Mouse (Mus musculus): ENCODE measurements around the gene 1700016H13Rik. TPM values are rescaled to one million over a fixed set of nuclear protein-coding genes. Genes with fewer than 3 reads are reported as not detected.
A peak's percentile ranks its signal among the peaks of the same experiment; 100 is the strongest.

The 1700016H13Rik gene
- total and polyA plus RNA-seq, 2 experiments from 2014 or later: 0.24 to 0.33 TPM

- no peak overlapping the region for H3K4me3 ChIP-seq (ENCODE audit: low read depth, low read length)
- no peaks in the 10 kb centered on the region for H3K36me3 ChIP-seq (ENCODE audit: insufficient read depth)
- no peak overlapping the region for H3K27ac ChIP-seq (ENCODE audit: low read depth, low read length)
- TF ChIP-seq CTCF (IDR thresholded peaks at IDR 0.05; ENCODE audit: low read depth): no peak
- H3K27me3 ChIP-seq (ENCODE audit: insufficient read depth, low read length): peaks cover 14% of the 10 kb centered on the region
- no peak overlapping the region for H3K4me2 ChIP-seq (ENCODE audit: low read depth)
- H3K9ac ChIP-seq: no peak overlapping the region
- no peaks in the 10 kb centered on the region for H3K9me3 ChIP-seq (ENCODE audit: low read length)
- DNase-seq (no peak), ATAC-seq (no peak)
- 69% methylated on average over 5 of the region's 5 CpGs for WGBS
- H3K4me1 ChIP-seq (ENCODE audit: insufficient read depth): peaks cover 7% of the 10 kb centered on the region; the same call in 1 of the 2 replicates
Measured at GRCm38 (mm10) chr5:103697875-103698491, 42.2 kb upstream of the 1700016H13Rik start.

GRCm38 (mm10) chr5:103694094-103694493, 38.3 kb upstream of the 1700016H13Rik start:
- Histone ChIP-seq H3K4me1 (ENCODE audit: insufficient read depth) (peaks cover 13% of the 10 kb centered on the region; the same call in 1 of the 2 replicates), H3K36me3 (ENCODE audit: insufficient read depth) (no peaks in the 10 kb centered on the region), H3K4me3 (ENCODE audit: low read depth, low read length) (no peak overlapping the region), H3K27ac (ENCODE audit: low read depth, low read length) (no peak overlapping the region), H3K9me3 (ENCODE audit: low read length) (no peaks in the 10 kb centered on the region), H3K9ac (no peak overlapping the region), H3K4me2 (ENCODE audit: low read depth) (no peak overlapping the region), H3K27me3 (ENCODE audit: insufficient read depth, low read length) (peaks cover 29% of the 10 kb centered on the region)
- ATAC-seq (no peak), DNase-seq (no peak)
- TF ChIP-seq CTCF (IDR thresholded peaks at IDR 0.05; ENCODE audit: low read depth): no peak
- 60% methylated on average over 6 of the region's 6 CpGs for WGBS

- Histone ChIP-seq H3K27me3 (ENCODE audit: insufficient read depth, low read length) (peaks cover 29% of the 10 kb centered on the region), H3K4me3 (ENCODE audit: low read depth, low read length) (peak overlapping the region; percentile 46), H3K27ac (ENCODE audit: low read depth, low read length) (no peak overlapping the region), H3K9ac (no peak overlapping the region), H3K4me1 (ENCODE audit: insufficient read depth) (peaks cover 13% of the 10 kb centered on the region; the same call in 1 of the 2 replicates), H3K36me3 (ENCODE audit: insufficient read depth) (no peaks in the 10 kb centered on the region), H3K4me2 (ENCODE audit: low read depth) (peak overlapping the region; percentile 99), H3K9me3 (ENCODE audit: low read length) (no peaks in the 10 kb centered on the region)
- WGBS: 2% methylated on average over 28 of the region's 28 CpGs
- DNase-seq (peak; percentile 9), ATAC-seq (peak; percentile 12)
- TF ChIP-seq CTCF (IDR thresholded peaks at IDR 0.05; ENCODE audit: low read depth): no peak
Measured at GRCm38 (mm10) chr5:103693041-103693641, 37.3 kb upstream of the 1700016H13Rik start.

GRCm38 (mm10) chr5:103692531-103693040, 36.8 kb upstream of the 1700016H13Rik start:
- under 1% methylated on average over 31 of the region's 34 CpGs for WGBS
- Histone ChIP-seq H3K27me3 (ENCODE audit: insufficient read depth, low read length) (peaks cover 29% of the 10 kb centered on the region), H3K4me2 (ENCODE audit: low read depth) (peak overlapping the region; percentile 99), H3K9me3 (ENCODE audit: low read length) (no peaks in the 10 kb centered on the region), H3K36me3 (ENCODE audit: insufficient read depth) (no peaks in the 10 kb centered on the region), H3K4me3 (ENCODE audit: low read depth, low read length) (peak overlapping the region; percentile 46), H3K27ac (ENCODE audit: low read depth, low read length) (no peak overlapping the region), H3K9ac (peak overlapping the region; percentile 33), H3K4me1 (ENCODE audit: insufficient read depth) (peaks cover 13% of the 10 kb centered on the region; the same call in 1 of the 2 replicates)
- ATAC-seq: peak; percentile 12; the same call in 1 of the 2 replicates
- peak; percentile 6 for DNase-seq
- TF ChIP-seq CTCF (IDR thresholded peaks at IDR 0.05; ENCODE audit: low read depth): no peak

GRCm38 (mm10) chr5:103691624-103692530, 36.1 kb upstream of the 1700016H13Rik start, which contains the start of gene Aff1:
Gene Aff1, plus strand, starts transcription at chr5:103692374.
- Histone ChIP-seq H3K4me3 (ENCODE audit: low read depth, low read length) (peak within 1 kb of the TSS; percentile 46), H3K9ac (peak within 1 kb of the TSS; percentile 33), H3K36me3 (ENCODE audit: insufficient read depth) (no peaks in the 10 kb centered on the region), H3K4me1 (ENCODE audit: insufficient read depth) (peaks cover 13% of the 10 kb centered on the region; the same call in 1 of the 2 replicates), H3K9me3 (ENCODE audit: low read length) (no peaks in the 10 kb centered on the region), H3K27ac (ENCODE audit: low read depth, low read length) (no peak within 1 kb of the TSS), H3K27me3 (ENCODE audit: insufficient read depth, low read length) (peaks cover 29% of the 10 kb centered on the region), H3K4me2 (ENCODE audit: low read depth) (peak within 1 kb of the TSS; percentile 99)
- ATAC-seq: peak; percentile 81
- 6% methylated on average over 50 of the region's 50 CpGs for WGBS
- no peak for TF ChIP-seq CTCF (IDR thresholded peaks at IDR 0.05; ENCODE audit: low read depth)
- peak; percentile 48 for DNase-seq

- Histone ChIP-seq H3K9ac (no peak overlapping the region), H3K27ac (ENCODE audit: low read depth, low read length) (no peak overlapping the region), H3K4me2 (ENCODE audit: low read depth) (no peak overlapping the region), H3K9me3 (ENCODE audit: low read length) (no peaks in the 10 kb centered on the region), H3K4me3 (ENCODE audit: low read depth, low read length) (no peak overlapping the region), H3K27me3 (ENCODE audit: insufficient read depth, low read length) (peaks cover 29% of the 10 kb centered on the region), H3K4me1 (ENCODE audit: insufficient read depth) (peaks cover 13% of the 10 kb centered on the region; the same call in 1 of the 2 replicates), H3K36me3 (ENCODE audit: insufficient read depth) (no peaks in the 10 kb centered on the region)
- DNase-seq: no peak
- peak; percentile 25; the same call in 1 of the 2 replicates for TF ChIP-seq CTCF (IDR thresholded peaks at IDR 0.05; ENCODE audit: low read depth)
- no peak for ATAC-seq
Measured at GRCm38 (mm10) chr5:103691171-103691570, 35.4 kb upstream of the 1700016H13Rik start.

Measured in forebrain, postnatal 0 days (tissue).